Mouse (Mus musculus): Measurements from ENCODE around the gene A930018P22Rik. TPM values are rescaled to one million over a fixed set of nuclear protein-coding genes. Genes with fewer than 3 reads are reported as not detected.
"Not testable (repeated sequence)": the region's sequence is repeated elsewhere in the genome, so short reads cannot be mapped to it uniquely, and the experiment has no call there.

A930018P22Rik gene
- 0.20 TPM in 2 replicates for polyA plus RNA-seq (2016; fragmentation: Nextera tagmentation; extraction: Ambion mirVana)

- DNase-seq (ENCODE audit: low spot score) = peak; percentile 92
- Histone ChIP-seq H3K4me3 (peak within 1 kb of the TSS; percentile 81), H3K27me3 (ENCODE audit: insufficient read depth, poor library complexity, severe bottlenecking) (peaks cover 48% of the 10 kb centered on the region), H3K27ac (peak within 1 kb of the TSS; percentile 87), H3K36me3 (no peaks in the 10 kb centered on the region), H3K9me3 (no peaks in the 10 kb centered on the region), H3K4me1 (replicated peaks) (peaks cover 24% of the 10 kb centered on the region)
- under 1% methylated on average over 74 of the region's 74 CpGs for WGBS
These were observed at the start of gene A930018P22Rik for GRCm38 (mm10) chr2:104122505-104123378. Gene A930018P22Rik, plus strand, starts transcription at chr2:104122769.

DNA sequence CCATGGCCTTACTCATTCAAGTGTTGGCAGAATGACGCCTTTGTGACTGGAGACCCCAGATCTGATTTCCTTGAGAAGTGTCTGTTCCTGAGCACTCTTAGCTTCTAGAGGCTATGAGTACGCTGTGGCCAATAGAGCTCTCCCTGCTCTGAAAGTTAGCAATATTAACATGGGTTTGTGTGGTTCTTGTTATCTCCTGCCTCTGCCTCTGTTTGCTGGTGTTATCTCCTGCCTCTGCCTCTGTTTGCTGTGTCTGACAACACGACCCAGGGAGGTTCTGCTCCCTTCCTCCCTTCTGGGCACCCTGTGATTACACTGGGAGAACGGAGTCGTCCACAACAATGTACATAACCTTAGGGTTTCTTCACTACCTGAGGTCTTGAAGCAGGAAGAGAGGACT lies 44.3 kb upstream of the A930018P22Rik start:
- 78% methylated on average over 5 of the region's 5 CpGs for WGBS
- DNase-seq (ENCODE audit: low spot score); H3K9me3 ChIP-seq; H3K36me3 ChIP-seq; H3K4me3 ChIP-seq; H3K4me1 ChIP-seq (replicated peaks); H3K27me3 ChIP-seq (ENCODE audit: insufficient read depth, poor library complexity, severe bottlenecking); H3K27ac ChIP-seq: not testable (repeated sequence)

DNA sequence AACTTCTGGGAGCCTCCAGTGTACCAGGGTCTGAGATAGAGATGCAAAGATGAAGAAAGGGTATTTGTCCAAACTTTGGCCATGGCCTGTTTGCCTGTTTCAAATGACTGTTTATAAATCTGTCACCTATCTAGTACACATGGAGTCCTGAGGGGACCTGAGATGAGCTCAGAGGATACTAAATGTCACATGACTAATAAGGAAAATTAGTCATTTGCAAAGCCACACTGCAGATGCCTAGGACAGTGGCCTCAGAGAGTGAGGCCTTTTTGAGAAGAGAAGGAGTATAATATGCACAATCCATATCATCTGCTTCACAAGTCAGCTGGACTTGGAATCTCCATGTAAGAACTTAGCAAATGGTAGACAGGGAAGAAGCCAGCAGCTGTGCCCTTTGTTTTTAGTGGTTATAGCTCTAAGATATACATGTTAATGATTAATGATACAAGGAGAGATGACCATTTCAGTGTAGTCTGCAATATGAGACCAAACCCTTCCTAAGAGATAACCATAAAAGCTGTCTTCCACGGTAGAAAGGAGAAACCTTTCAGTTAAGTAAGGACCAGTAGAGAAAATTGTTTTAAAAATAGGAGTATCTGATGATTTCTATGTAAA lies 41.0 kb upstream of the A930018P22Rik start:
- not testable (repeated sequence) for H3K4me1 ChIP-seq (replicated peaks); H3K36me3 ChIP-seq; H3K27me3 ChIP-seq (ENCODE audit: insufficient read depth, poor library complexity, severe bottlenecking); H3K4me3 ChIP-seq; DNase-seq (ENCODE audit: low spot score); H3K9me3 ChIP-seq; H3K27ac ChIP-seq
- no CpG with 5 or more reads among the region's 1 CpGs for WGBS

- H3K4me3 ChIP-seq = no peak overlapping the region
- H3K9me3 ChIP-seq = no peaks in the 10 kb centered on the region
- no peaks in the 10 kb centered on the region for H3K4me1 ChIP-seq (replicated peaks)
- no peaks in the 10 kb centered on the region for H3K27me3 ChIP-seq (ENCODE audit: insufficient read depth, poor library complexity, severe bottlenecking)
- no peaks in the 10 kb centered on the region for H3K36me3 ChIP-seq
- H3K27ac ChIP-seq = no peak overlapping the region
- DNase-seq (ENCODE audit: low spot score) = no peak
These were observed 40.1 kb upstream of the A930018P22Rik start for GRCm38 (mm10) chr2:104082474-104082873.

DNA sequence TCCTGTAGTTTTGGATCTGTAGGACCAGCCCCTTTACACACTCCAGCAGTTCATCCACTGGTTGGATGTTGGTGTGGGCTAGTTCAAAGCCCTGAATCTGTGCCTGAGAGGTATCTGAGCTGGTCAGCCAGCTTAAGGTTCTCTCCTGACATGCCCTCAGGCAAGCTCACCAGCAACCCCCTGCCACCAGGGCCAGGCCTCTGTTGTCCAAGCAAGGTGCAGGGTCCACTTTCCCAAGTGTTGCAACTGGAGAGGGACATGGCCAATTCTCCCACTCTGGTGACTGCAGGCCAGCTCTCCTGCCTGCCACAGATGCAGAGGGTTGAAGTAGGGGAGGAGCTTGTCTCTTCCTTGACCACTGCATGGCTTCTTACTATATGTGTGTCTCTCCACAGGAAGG lies 38.5 kb upstream of the A930018P22Rik start:
- not testable (repeated sequence) for H3K4me1 ChIP-seq (replicated peaks); H3K4me3 ChIP-seq; H3K27me3 ChIP-seq (ENCODE audit: insufficient read depth, poor library complexity, severe bottlenecking); H3K27ac ChIP-seq; H3K36me3 ChIP-seq; DNase-seq (ENCODE audit: low spot score); H3K9me3 ChIP-seq

- H3K27ac ChIP-seq; H3K4me3 ChIP-seq; H3K4me1 ChIP-seq (replicated peaks); H3K27me3 ChIP-seq (ENCODE audit: insufficient read depth, poor library complexity, severe bottlenecking); DNase-seq (ENCODE audit: low spot score); H3K36me3 ChIP-seq; H3K9me3 ChIP-seq: not testable (repeated sequence)
- 92% methylated on average over 1 of the region's 1 CpGs for WGBS
These were observed 35.0 kb upstream of the A930018P22Rik start for GRCm38 (mm10) chr2:104087562-104087961.

DNA sequence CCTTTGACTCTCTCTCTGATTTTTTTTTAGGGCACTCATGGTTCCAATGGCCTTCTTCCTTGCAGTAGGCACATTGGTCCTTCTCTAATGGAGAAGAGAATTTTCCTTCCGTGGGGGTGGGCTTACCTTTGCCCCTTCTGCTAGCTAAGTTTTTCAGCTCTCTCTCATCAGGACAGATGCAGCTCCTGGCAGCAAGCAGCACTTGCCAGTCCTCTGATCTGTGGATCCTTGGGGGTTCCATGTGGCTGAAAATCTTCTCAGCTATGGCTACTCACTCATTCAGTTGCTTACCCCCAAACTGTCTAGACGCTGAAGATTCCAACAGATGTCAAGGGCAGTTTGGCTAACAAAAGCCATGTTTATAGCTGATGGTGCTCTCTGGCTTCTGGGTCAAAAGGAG lies 29.3 kb upstream of the A930018P22Rik start:
- no peak overlapping the region for H3K4me3 ChIP-seq
- DNase-seq (ENCODE audit: low spot score) = no peak
- H3K9me3 ChIP-seq = no peaks in the 10 kb centered on the region
- H3K27me3 ChIP-seq (ENCODE audit: insufficient read depth, poor library complexity, severe bottlenecking) = no peaks in the 10 kb centered on the region
- no peak overlapping the region for H3K27ac ChIP-seq
- WGBS = 84% methylated on average over 2 of the region's 2 CpGs
- peaks cover 23% of the 10 kb centered on the region for H3K4me1 ChIP-seq (replicated peaks)
- H3K36me3 ChIP-seq = no peaks in the 10 kb centered on the region

- Histone ChIP-seq H3K36me3 (no peaks in the 10 kb centered on the region), H3K27me3 (ENCODE audit: insufficient read depth, poor library complexity, severe bottlenecking) (no peaks in the 10 kb centered on the region), H3K4me1 (replicated peaks) (peaks cover 31% of the 10 kb centered on the region), H3K4me3 (peak within 1 kb of the TSS; percentile 54), H3K27ac (peak within 1 kb of the TSS; percentile 89), H3K9me3 (no peaks in the 10 kb centered on the region)
- DNase-seq (ENCODE audit: low spot score) = peak; percentile 80
- WGBS = 3% methylated on average over 15 of the region's 15 CpGs
These were observed 26.8 kb upstream of the A930018P22Rik start, which contains the start of gene Cd59a for GRCm38 (mm10) chr2:104095741-104096213. Gene Cd59a, plus strand, starts transcription at chr2:104095801.

GRCm38 (mm10) chr2:104096256-104096655 lies 26.3 kb upstream of the A930018P22Rik start:
- Histone ChIP-seq H3K4me3 (peak overlapping the region; percentile 54), H3K27me3 (ENCODE audit: insufficient read depth, poor library complexity, severe bottlenecking) (no peaks in the 10 kb centered on the region), H3K27ac (peak overlapping the region; percentile 89), H3K4me1 (replicated peaks) (peaks cover 31% of the 10 kb centered on the region), H3K9me3 (no peaks in the 10 kb centered on the region), H3K36me3 (no peaks in the 10 kb centered on the region)
- no peak for DNase-seq (ENCODE audit: low spot score)
- WGBS = 48% methylated on average over 10 of the region's 10 CpGs

DNA sequence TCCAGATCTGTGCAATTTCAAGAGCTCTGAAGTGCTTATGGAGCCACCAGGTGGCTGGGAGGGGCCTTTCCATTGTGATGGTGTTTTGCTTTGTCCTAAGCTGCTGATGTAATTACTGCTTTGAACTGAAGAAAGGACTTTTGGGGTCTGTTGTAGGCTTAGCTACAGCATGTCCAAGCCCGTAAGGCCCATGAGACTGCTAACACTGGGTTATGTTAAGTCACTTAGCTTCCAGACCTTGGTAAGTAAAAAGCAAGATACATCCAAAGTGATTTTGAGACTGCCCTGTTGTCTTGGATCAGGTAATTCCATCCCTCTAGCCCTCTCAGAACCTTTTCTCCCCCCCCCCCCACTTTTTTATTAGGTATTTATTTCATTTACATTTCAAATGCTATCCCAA lies 25.8 kb upstream of the A930018P22Rik start:
- not testable (repeated sequence) for H3K36me3 ChIP-seq; H3K27me3 ChIP-seq (ENCODE audit: insufficient read depth, poor library complexity, severe bottlenecking); H3K9me3 ChIP-seq; H3K4me3 ChIP-seq; DNase-seq (ENCODE audit: low spot score)
- 64% methylated on average over 1 of the region's 1 CpGs for WGBS
- H3K4me1 ChIP-seq (replicated peaks) = peaks cover 31% of the 10 kb centered on the region
- H3K27ac ChIP-seq = peak overlapping the region; percentile 59

DNA sequence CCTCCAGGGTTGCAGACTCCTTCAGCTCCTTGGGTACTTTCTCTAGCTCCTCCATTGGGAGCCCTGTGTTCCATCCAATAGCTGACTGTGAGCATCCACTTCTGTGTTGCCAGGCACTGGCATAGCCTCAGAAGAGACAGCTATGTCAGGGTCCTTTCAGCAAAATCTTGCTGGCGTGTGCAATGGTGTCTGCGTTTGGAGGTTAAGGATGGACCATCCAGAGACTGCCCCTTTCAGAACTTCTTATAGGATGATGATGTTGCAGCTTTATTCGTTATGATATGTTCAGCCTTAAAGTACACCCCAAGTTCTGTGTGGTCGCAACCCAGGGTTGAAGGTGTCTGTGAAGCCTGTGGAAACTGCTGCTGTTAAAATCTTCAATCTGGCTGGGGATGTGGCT lies 25.2 kb upstream of the A930018P22Rik start:
- DNase-seq (ENCODE audit: low spot score); H3K27ac ChIP-seq; H3K36me3 ChIP-seq; H3K4me3 ChIP-seq; H3K9me3 ChIP-seq; H3K27me3 ChIP-seq (ENCODE audit: insufficient read depth, poor library complexity, severe bottlenecking): not testable (repeated sequence)
- peaks cover 31% of the 10 kb centered on the region for H3K4me1 ChIP-seq (replicated peaks)
- 92% methylated on average over 4 of the region's 4 CpGs for WGBS

DNA sequence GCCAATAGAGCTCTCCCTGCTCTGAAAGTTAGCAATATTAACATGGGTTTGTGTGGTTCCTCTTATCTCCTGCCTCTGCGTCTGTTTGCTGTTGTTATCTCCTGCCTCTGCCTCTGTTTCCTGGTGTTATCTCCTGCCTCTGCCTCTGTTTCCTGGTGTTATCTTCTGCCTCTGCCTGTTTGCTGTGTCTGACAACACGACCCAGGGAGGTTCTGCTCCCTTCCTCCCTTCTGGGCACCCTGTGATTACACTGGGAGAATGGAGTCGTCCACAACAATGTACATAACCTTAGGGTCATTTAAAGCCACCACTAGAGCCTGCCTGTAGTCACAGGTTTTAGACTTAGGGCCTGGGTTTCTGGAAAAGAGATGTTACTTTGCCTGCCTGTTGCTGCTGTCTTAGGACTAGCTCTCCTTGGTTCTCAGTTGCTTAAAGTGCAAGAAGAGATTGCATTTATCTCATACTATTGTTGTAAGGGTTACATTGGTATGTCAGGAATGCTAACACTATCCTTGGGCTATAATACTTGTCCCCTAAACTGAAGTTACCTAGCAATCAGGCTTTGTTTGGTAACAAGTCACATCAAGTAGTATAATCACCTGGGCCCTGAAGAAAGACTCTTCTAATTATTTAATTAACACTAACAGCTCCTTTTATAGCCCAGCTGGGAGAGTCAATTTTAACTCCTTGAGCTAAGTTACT lies 23.9 kb upstream of the A930018P22Rik start:
- WGBS = 44% methylated on average over 3 of the region's 3 CpGs
- no peak overlapping the region for H3K4me3 ChIP-seq
- no peaks in the 10 kb centered on the region for H3K36me3 ChIP-seq
- DNase-seq (ENCODE audit: low spot score) = no peak
- 0 out of 2 replicates have a peak overlapping the region, but pooled peaks have one; percentile 13 for H3K27ac ChIP-seq
- H3K4me1 ChIP-seq (replicated peaks) = peaks cover 31% of the 10 kb centered on the region
- no peaks in the 10 kb centered on the region for H3K9me3 ChIP-seq
- no peaks in the 10 kb centered on the region for H3K27me3 ChIP-seq (ENCODE audit: insufficient read depth, poor library complexity, severe bottlenecking)

DNA sequence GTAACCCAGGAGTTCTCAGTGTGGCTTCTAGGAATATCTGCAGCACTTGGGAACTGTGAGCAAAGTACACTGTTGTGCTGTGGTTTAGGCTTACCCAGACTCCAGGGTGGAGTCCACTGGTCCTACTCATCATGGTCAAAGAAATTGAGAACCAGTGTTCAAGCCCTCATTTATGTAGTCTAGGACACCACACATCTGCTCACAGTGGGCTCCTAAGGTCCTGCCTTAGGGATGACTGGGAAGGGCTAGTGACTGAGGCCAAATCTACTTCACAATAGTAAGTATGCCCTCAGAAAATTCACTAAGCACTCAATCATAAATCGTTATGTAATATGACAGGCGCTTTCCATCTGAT lies 23.4 kb upstream of the A930018P22Rik start:
- 91% methylated on average over 2 of the region's 2 CpGs for WGBS
- Histone ChIP-seq H3K9me3 (no peaks in the 10 kb centered on the region), H3K4me3 (no peak overlapping the region), H3K27ac (0 out of 2 replicates have a peak overlapping the region, but pooled peaks have one; percentile 13), H3K4me1 (replicated peaks) (peaks cover 31% of the 10 kb centered on the region), H3K36me3 (no peaks in the 10 kb centered on the region), H3K27me3 (ENCODE audit: insufficient read depth, poor library complexity, severe bottlenecking) (no peaks in the 10 kb centered on the region)
- DNase-seq (ENCODE audit: low spot score) = no peak
